In the genomic region with DNA sequence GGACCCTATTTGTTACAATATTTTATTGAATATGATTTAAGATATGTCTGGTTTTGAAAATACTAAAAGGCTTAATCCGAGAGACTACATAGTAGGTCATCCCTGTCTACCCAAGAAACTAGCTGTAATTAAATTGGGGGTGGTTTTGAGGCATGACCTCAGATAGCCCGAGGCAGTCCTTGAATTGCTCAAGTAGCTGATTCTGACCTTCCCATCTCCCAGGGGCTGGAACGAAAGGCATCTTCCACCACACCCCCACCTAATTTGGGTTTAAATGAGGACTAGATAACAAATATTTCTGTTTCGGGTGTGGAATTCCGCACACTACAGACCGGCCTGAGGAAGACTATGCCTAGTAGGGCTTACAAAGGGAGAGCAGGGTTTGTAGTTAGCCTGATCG, we compare ENCODE assay signal across 8 mouse cellular contexts. TPM values are rescaled to one million over a fixed set of nuclear protein-coding genes. Genes with fewer than 3 reads are reported as not detected.
DNase-seq lines count a peak whose midpoint lies in the region; ATAC-seq and TF ChIP-seq lines count a peak whose summit lies in the region.

No protein-coding gene starts in this region.

- H3K36me3 ChIP-seq in limb, embryonic 14.5 days (ENCODE audit: control insufficient read depth, insufficient read depth, low read length), result peaks cover 3% of the 10 kb centered on the region; the same call in 1 of the 2 replicates

- WGBS in limb, embryonic 14.5 days, result 54% methylated on average over 7 of the region's 7 CpGs

- no peaks in the 10 kb centered on the region for H3K9me3 ChIP-seq in limb, embryonic 14.5 days (ENCODE audit: control insufficient read depth, low read length)

- H3K27ac ChIP-seq in limb, embryonic 14.5 days (replicated peaks; ENCODE audit: low read depth, low read length), result peak overlapping the region; percentile 99

- no peak for TF ChIP-seq POLR2A in limb, embryonic 14.5 days (IDR thresholded peaks at IDR 0.05; ENCODE audit: borderline replicate concordance, extremely low read depth, insufficient read depth, insufficient read length)

- H3K4me1 ChIP-seq in limb, embryonic 14.5 days (ENCODE audit: control insufficient read depth, insufficient read depth, low read length), result peaks cover 22% of the 10 kb centered on the region

- peak overlapping the region; percentile 97 for H3K4me3 ChIP-seq in limb, embryonic 14.5 days (replicated peaks; ENCODE audit: low read length)

- DNase-seq in adrenal gland, adult (ENCODE audit: inconsistent age in 2 of 2, low spot score in 1 of 2), result peak; percentile 25 to 72
- no peak for DNase-seq in adrenal gland, postnatal 25 days
- DNase-seq in retina, postnatal 1 day, result peak; percentile 6
- no peak for DNase-seq in retina, embryonic 14.5 days (ENCODE audit: low spot score)
- no peak for DNase-seq in limb, embryonic 14.5 days (ENCODE audit: low spot score)
- DNase-seq in testis, postnatal 14 days (ENCODE audit: low spot score), result peak; percentile 18
- DNase-seq in left cerebral cortex, adult 9 months (ENCODE audit: low spot score in 2 of 2), result no peak
- DNase-seq in left cerebral cortex, adult 11 months (ENCODE audit: low spot score), result no peak

- peak overlapping the region; percentile 68 for H3K4me2 ChIP-seq in limb, embryonic 14.5 days (replicated peaks; ENCODE audit: low read depth, low read length, severe bottlenecking)

- H3K9ac ChIP-seq in limb, embryonic 14.5 days (ENCODE audit: low read depth, low read length, severe bottlenecking), result peak overlapping the region; percentile 100

- no peaks in the 10 kb centered on the region for H3K27me3 ChIP-seq in limb, embryonic 14.5 days (ENCODE audit: control insufficient read depth, insufficient read depth, low read length)

- no peak for ATAC-seq in limb, embryonic 14.5 days (ENCODE audit: low FRiP score, low read depth)

RNA-seq across cellular contexts. Expression of a gene that starts 1.2 kb away (rescaled TPM):
- 81.8 and 83.5 TPM in 2 replicates for total RNA-seq in adrenal gland, postnatal 25 days (2021)
- polyA plus RNA-seq in limb, embryonic 14.5 days (2012; rRNA removed), result 86.9 and 119 TPM in 2 replicates
- polyA plus RNA-seq in limb, embryonic 14.5 days (2014; fragmentation: Nextera tagmentation; extraction: Ambion mirVana), result 61.4 and 65.5 TPM in 2 replicates

RNA-seq across cellular contexts. Expression of a gene that starts 57.6 kb away (rescaled TPM):
- 194 and 195 TPM in 2 replicates for total RNA-seq in adrenal gland, postnatal 25 days (2021)
- polyA plus RNA-seq in limb, embryonic 14.5 days (2012; rRNA removed), result 698 and 1,253 TPM in 2 replicates
- 2,385 and 2,395 TPM in 2 replicates for polyA plus RNA-seq in limb, embryonic 14.5 days (2014; fragmentation: Nextera tagmentation; extraction: Ambion mirVana)

Comparison
In these comparisons a context has a peak if more than half of its experiments do, and no peak if none do; other contexts are left out.
1. DNase-seq: peak in adrenal gland, adult (2 of 2), retina, postnatal 1 day (single experiment) and testis, postnatal 14 days (single experiment); none in adrenal gland, postnatal 25 days (single experiment), retina, embryonic 14.5 days (single experiment), limb, embryonic 14.5 days (single experiment), left cerebral cortex, adult 9 months (0 of 2) and left cerebral cortex, adult 11 months (single experiment).